Mouse (Mus musculus): Measurements from ENCODE around the gene Arhgap22.

GRCm38 (mm10) chr14:33230672-33231071 lies 16.8 kb downstream of the Arhgap22 start:
- TF ChIP-seq POLR2A (IDR thresholded peaks at IDR 0.05; ENCODE audit: borderline replicate concordance, insufficient read depth, low read length), result no peak
- no peak for TF ChIP-seq CTCF (IDR thresholded peaks at IDR 0.05; ENCODE audit: borderline replicate concordance, insufficient read depth, low read depth, low read length)

All from cerebellum, adult 2 months (tissue).